Mouse (Mus musculus): ENCODE measurements around the gene Tfcp2l1.

Gene Tfcp2l1

DNA sequence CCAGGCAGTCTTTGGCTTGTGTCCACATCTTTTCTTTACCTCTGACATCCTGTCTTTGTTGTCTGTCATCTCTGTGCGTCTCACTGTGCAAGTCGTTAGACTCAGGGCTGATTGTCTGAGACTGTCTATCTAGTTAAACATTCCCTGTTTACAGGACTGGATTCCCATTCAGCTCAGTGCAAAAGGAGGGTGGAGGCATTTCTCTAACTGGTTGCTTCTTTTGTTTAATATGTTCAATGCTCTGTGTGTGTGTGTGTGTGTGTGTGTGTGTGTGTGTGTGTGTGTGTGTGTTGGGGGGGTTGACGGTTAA lies 23.0 kb downstream of the Tfcp2l1 start:
- DNase-seq (ENCODE audit: low spot score in 2 of 2) = no peak

DNA sequence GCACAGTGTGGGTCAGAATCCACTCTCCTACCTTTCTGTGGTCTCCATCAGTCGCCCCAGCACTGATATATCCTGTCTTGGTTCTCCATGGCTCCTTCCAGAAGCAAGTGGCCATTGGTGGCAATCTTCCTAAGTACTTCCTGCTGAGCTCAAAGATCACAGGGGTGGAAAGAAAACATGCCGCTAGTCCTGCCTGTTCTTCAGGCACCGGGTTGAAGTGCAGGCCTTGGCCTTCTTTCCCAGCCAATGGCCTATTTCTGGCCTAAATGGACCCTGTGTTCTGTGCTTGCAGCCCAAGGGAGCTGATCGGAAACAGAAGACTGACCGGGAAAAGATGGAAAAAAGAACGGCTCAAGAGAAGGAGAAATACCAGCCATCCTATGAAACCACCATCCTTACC lies 31.0 kb downstream of the Tfcp2l1 start:
- DNase-seq (ENCODE audit: low spot score in 2 of 2) = no peak

GRCm38 (mm10) chr1:118660880-118661465 lies 33.2 kb downstream of the Tfcp2l1 start:
- no peak for DNase-seq (ENCODE audit: low spot score in 2 of 2)

GRCm38 (mm10) chr1:118663062-118663461 lies 35.3 kb downstream of the Tfcp2l1 start:
- DNase-seq (ENCODE audit: low spot score in 2 of 2) = no peak

DNA sequence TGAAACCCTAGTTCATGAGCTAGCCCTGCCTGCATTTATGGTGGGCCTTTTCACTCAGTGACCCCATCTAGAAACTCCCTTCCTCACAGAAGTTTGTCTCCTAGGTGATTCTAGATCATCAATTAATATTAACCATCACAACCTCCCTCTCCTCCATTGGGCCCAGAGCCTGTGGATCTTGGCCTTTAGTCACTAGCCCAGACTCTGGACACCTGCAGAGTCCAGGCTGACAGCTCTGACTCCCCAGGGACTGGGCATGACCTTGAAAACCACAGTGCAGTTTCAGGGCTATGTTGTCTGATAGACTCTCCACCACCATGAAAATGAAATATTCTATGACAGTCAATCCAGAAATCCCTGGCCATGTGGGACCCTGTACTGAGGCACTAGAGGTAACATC lies 39.8 kb downstream of the Tfcp2l1 start:
- DNase-seq (ENCODE audit: low spot score in 2 of 2) = no peak

DNA sequence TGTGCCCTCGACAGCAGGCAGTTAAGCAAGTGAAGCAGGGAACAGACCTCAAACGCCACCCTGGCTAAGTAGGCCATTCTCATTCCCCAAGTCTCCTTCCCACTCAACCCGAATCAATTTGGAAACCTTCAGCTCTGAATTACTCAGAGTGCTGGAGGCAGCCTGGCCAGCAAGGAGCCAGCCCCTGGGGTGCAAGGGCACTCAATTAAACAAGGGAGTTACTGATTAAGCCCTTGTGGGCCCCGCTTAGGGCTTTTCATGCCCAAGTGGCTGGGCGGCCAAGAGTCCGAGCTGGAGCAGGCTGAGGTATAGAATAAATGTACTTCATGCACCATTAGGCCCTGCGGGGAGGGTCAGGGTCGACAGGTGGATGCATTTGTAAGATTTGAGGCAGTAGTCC lies 44.5 kb downstream of the Tfcp2l1 start:
- no peak for DNase-seq (ENCODE audit: low spot score in 2 of 2)

DNA sequence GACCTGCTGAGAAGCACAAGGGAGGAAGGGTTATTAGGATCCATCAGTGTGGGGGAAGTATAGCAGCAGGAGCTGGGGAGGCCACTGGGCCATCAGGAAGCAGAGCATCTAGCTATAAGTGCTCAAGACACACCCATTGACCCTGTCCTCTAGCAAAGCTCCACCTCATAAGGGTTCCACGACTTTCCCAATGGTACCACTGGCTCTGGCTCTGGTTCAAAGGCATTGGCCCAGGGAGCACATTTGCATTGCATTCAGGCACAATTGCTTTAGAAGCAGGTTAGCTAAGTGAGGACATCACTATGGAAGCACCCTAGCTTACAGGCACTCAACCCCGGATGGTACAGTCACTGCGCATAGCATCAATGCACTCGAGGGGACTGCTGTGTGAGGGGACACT lies 46.4 kb downstream of the Tfcp2l1 start:
- DNase-seq (ENCODE audit: low spot score in 2 of 2) = no peak

- DNase-seq (ENCODE audit: low spot score in 2 of 2) = no peak
These were observed 54.2 kb downstream of the Tfcp2l1 start for GRCm38 (mm10) chr1:118681980-118682379.

DNA sequence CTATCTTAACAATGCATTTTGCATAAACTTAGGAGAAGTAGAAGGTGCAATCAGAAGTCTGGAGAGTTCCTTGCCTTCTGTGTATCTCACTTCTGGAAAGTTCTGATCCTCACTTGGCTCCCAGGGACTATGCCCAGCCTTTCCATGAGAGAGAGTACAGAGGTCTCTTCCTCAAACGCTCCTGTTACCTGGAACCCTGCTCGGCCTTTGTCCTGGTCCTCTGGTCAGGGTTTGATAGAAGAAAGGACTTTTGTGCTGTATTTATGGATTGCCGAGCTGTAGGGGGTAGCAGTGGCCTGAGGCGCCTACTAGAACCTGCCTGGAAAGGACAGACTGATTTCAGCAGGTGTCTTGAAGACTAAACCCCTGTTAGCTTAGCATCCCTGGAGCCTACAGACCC lies 55.9 kb downstream of the Tfcp2l1 start:
- DNase-seq (ENCODE audit: low spot score in 2 of 2) = no peak

DNA sequence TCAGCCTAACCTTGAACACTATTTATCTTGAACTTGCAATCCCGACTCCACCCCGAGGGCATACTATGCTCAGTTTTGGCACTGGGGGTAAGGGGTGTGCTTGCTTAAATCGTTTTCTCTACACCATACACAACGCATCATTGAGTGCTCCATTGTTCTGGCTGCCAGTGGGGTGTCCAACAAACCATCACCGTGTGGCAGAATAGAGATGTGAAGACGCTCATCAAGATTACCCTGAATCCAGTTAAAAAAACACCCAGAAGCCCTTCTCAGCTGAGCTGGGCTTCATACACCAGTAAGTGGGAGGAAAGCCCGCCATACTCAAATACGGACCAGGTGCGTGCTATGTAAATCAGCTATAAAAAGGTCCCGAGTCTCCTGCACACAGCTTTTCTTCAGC lies 60.0 kb downstream of the Tfcp2l1 start:
- no peak for DNase-seq (ENCODE audit: low spot score in 2 of 2)

DNA sequence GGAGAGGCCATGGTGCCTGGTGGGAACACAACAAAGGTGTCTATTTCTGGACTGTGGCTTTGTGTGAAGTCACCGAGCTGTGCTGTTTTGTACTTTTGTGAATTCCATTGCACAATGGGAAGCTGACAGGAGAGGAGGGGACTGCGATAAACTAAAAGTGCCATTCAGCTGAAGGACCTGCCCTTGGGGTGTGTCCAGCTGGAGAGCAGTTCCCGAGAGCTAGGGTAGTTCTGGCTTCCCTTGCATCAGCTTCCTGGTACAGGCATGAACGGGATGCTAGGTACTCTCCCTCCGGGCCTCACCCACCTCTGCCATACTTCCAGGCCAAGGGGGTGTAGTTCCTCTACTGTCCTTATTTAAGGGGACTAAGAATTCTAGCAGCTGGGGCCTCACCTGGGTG lies 62.1 kb downstream of the Tfcp2l1 start:
- DNase-seq (ENCODE audit: low spot score in 2 of 2) = no peak

DNA sequence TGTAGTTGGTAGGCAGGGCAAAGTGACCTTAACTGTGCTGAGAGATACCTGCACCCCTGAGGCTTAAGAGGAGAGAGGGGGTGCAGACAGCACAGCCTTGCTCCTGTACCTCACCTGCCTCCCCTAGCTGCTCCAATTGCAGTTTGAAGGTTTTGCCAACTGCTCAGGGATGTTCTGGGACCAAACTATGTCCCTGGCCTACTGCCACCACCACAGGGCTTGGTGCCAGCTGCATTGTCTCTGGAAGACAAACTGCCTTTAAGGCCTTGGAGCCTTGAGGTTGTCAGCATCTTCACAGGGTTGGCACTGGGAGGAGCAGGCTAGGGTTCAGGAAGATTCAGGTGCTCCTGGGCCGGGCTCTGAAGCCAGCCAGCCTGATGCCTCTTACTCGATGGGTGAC lies 66.7 kb downstream of the Tfcp2l1 start:
- DNase-seq (ENCODE audit: low spot score in 2 of 2) = no peak

GRCm38 (mm10) chr1:118697906-118698305 lies 70.2 kb downstream of the Tfcp2l1 start:
- no peak for DNase-seq (ENCODE audit: low spot score in 2 of 2)

DNA sequence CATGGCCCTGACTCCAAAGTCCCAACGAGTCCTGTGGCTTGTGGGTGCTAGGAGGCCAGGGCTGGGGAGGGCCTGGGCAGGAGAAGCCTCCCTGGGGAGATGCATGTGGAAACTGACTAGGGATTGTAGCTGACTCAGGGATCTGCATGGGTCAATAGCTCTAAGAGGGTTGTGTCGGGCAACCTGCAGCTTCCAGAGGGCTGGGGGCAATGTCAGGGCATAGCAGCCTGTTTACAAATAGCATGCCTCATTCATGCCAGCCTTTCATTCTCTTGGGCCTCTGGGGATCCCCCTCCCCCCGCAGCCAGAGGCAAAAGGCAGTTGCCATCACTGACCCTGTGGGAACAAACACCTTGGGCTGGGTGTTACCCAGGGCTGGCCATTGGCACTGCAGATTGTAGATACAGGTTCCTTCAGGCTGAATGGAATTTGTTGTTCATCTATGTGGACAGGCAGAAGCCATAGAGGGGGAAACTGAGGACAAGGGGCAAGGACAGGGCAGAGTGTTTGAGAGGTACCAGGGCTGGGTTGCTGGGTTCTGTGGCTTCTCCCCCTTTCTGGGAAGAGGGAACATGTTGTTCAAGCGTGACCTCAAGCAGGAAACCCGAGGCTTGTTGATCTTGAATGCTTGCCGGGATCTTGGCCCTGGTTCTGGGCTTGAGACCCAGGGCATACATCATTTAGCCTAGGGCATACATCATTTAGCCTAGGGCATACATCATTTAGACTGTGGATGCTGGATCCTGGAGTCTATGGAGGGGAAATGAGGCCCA lies 71.6 kb downstream of the Tfcp2l1 start:
- no peak for DNase-seq (ENCODE audit: low spot score in 2 of 2)

DNA sequence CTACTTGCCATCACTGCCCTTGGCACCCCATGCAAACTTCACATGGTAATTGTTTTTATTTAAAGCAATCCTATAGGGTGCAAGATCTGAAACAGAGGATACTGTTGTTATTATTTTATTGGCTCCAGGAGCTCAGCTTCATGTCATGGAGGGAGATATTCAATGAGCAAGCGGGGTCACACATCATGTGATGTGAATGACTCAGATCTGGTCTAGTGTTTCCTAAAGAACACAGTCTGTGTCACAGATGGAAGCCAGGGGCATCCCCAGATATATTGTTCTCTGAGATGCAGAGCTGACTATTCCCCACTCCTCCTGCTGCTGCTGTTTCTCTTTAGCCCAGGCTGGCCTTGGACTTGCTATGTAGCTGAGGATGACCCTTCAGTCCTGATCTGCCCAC lies 72.2 kb downstream of the Tfcp2l1 start:
- no peak for DNase-seq (ENCODE audit: low spot score in 2 of 2)

DNA sequence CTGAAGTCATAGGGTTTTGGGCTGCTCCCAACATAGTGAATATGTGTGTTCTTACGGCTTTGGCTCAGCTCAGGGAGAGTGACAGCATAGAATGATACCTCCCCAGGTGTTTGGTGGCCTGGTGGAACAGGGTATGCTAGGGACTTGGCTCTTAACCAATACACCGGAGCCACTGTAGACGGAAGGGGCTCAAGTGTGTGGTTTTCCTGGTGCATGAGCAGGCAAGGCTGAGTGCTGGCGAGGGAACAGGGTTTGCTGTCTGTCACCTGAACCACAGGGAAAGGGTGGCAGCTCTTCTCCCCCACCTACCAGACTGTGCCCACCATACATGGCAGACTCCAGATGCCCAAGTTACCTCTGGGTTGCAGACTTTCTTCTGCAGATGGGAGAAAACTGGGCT lies 83.9 kb downstream of the Tfcp2l1 start:
- no peak for DNase-seq (ENCODE audit: low spot score in 2 of 2)

DNA sequence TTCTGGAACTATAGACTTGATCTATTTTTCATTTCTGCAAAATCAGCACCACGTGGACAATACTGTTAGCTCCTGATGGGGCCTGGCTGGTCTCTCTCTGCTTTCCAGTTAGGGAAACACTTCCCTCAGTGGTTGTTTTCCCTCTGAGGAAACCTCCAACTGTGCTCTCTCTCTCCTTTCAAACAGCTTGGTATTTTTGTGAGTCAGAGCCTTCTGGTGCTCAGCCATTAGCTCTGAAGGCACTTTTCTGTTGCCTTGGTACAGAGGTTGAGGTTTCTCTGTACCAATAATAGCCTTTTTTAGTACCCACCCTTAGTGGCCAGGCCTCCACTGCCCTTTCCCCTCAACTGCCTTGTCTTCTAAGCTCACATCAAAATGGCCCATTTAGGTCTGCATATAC lies 88.5 kb downstream of the Tfcp2l1 start:
- DNase-seq (ENCODE audit: low spot score in 2 of 2) = no peak

DNA sequence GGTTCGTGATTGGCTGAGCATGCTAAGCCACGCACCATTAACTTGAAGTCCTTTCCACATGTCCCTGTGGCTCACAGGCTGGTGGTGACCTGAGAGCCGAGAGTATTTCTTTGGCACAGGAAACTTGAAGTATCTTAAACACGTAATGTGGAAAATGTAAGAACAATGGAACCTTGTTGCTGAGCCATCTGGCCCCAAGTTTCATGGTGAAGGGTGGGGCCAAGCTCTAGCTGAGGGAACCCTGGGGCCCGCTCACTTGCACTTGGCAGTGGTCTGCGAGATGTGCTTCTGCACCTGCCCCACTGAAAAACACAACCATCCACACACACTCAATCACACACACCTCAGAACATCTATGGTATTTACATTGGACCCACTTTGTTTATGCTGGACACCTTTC lies 90.3 kb downstream of the Tfcp2l1 start:
- DNase-seq (ENCODE audit: low spot score in 2 of 2) = no peak

GRCm38 (mm10) chr1:118719699-118720098 lies 92.0 kb downstream of the Tfcp2l1 start:
- DNase-seq (ENCODE audit: low spot score in 2 of 2) = no peak

GRCm38 (mm10) chr1:118720474-118721095 lies 92.8 kb downstream of the Tfcp2l1 start:
- DNase-seq (ENCODE audit: low spot score in 2 of 2) = no peak

DNA sequence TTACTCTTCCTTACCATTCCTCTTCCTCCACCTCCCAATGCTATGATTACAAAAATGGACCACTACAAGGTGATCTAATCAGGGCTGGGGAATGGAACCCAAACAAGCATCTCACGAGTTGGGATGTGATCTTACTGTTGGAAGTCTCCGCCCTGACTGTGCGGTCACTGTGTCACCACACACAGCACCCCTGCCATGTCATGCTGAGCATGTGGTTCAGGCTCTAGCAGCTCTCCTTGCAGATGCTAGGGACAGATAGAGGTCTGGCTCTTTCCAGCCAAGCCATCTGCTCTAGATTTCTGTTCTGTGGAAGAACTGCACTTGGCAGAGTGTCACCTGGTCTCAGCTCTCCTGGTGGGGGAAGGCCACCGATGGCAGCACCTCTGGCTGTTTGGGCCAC lies 99.3 kb downstream of the Tfcp2l1 start:
- DNase-seq (ENCODE audit: low spot score in 2 of 2) = no peak

DNA sequence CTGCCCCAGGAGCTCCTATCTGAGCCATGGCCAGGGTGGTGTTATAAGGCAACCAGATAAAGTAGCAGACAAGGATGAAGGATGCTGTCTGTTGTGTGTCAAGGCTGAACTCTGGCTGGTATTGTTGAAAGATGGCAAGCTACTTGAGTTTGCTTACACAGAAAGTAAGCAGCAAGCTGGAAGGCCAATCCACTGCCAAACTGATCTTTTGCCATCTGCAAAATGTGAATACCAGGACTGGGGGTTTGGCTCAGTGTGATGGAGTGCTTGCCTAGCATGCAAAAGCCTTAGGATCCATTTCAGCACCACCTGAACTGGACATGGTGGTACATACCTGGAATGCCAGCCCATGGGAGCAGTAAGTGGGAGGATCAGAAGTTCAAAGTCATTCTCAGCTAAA lies 101.1 kb downstream of the Tfcp2l1 start:
- DNase-seq (ENCODE audit: low spot score in 2 of 2) = no peak

Measured in urinary bladder, postnatal 36 days (tissue).